Mouse (Mus musculus): ENCODE results near the gene Cacnb1.
A peak's percentile ranks its signal among the peaks of the same experiment; 100 is the strongest.

GRCm38 (mm10) chr11:97971232-97971631 lies 51.6 kb downstream of the Cacnb1 start:
- TF ChIP-seq E2F4 (IDR thresholded peaks at IDR 0.05; ENCODE audit: insufficient read depth) (no peak), CEBPB (IDR thresholded peaks at IDR 0.05; ENCODE audit: insufficient read depth, poor library complexity, severe bottlenecking) (0 out of 2 replicates have a peak, but pooled peaks have one; percentile 16), TCF3 (IDR thresholded peaks at IDR 0.05; ENCODE audit: insufficient read length, low read depth) (no peak), POLR2A (IDR thresholded peaks at IDR 0.05; ENCODE audit: insufficient read length, low read depth) (no peak), USF1 (IDR thresholded peaks at IDR 0.05; ENCODE audit: low read depth) (no peak), POLR2AphosphoS2 (IDR thresholded peaks at IDR 0.05; ENCODE audit: insufficient read length, low read depth) (no peak)
